Mouse (Mus musculus) midbrain, embryonic 12.5 days (tissue): ENCODE data around the gene Ice2. TPM values are rescaled to one million over a fixed set of nuclear protein-coding genes. Genes with fewer than 3 reads are reported as not detected.

Experiments
- ATAC-seq: fragments of 200-750 bp; cut with Nextera tagmentation; 2 replicates; pipeline ENCODE4 v1.8.0; 2017; ENCODE audit warnings: low read depth, moderate TSS enrichment, moderate library complexity; ENCODE audit not compliant: low FRiP score
- H3K27ac ChIP-seq: fragments of 300-500 bp; sonication (generic); replicated peaks from 2 replicates; pipeline ENCODE4 v1.5.1; 2016; ENCODE audit warnings: mild to moderate bottlenecking
- H3K27me3 ChIP-seq: fragments of 300-500 bp; sonication (generic); 2 replicates; pipeline ENCODE4 v1.6.1; 2016; ENCODE audit warnings: mild to moderate bottlenecking
- H3K36me3 ChIP-seq: fragments of 300-500 bp; sonication (generic); 2 replicates; pipeline ENCODE4 v1.6.1; 2016
- H3K4me1 ChIP-seq: fragments of 300-500 bp; sonication (generic); 2 replicates; pipeline ENCODE4 v1.6.1; 2016
- H3K4me2 ChIP-seq: fragments of 300-500 bp; sonication (generic); replicated peaks from 2 replicates; pipeline ENCODE4 v1.6.1; 2016; ENCODE audit warnings: mild to moderate bottlenecking, moderate library complexity
- H3K4me3 ChIP-seq: fragments of 300-500 bp; sonication (generic); 2 replicates; pipeline ENCODE4 v1.5.1; 2016; ENCODE audit warnings: mild to moderate bottlenecking
- H3K9ac ChIP-seq: fragments of 300-500 bp; sonication (generic); replicated peaks from 2 replicates; pipeline ENCODE4 v1.6.1; 2016; ENCODE audit warnings: mild to moderate bottlenecking, moderate library complexity
- H3K9me3 ChIP-seq: fragments of 300-500 bp; sonication (generic); 2 replicates; pipeline ENCODE4 v1.6.1; 2016; ENCODE audit warnings: mild to moderate bottlenecking
- WGBS: fragments of 180-500 bp; shearing (Covaris S2); methylation state at CpG from one replicate; pipeline ENCODE4 v1.1.7; 2016; 5-methylcytosine and 5-hydroxymethylcytosine counted together
- polyA plus RNA-seq: library from polyadenylated mRNA; unstranded; fragments of >200 nt; fragmentation: Nextera tagmentation; extraction: Ambion mirVana; gene quantifications from 2 replicates; pipeline ENCODE4 v1.2.1, GENCODE M21; 2016

Ice2 gene
- polyA plus RNA-seq, 1 experiment from 2014 or later = 18.5 TPM

DNA sequence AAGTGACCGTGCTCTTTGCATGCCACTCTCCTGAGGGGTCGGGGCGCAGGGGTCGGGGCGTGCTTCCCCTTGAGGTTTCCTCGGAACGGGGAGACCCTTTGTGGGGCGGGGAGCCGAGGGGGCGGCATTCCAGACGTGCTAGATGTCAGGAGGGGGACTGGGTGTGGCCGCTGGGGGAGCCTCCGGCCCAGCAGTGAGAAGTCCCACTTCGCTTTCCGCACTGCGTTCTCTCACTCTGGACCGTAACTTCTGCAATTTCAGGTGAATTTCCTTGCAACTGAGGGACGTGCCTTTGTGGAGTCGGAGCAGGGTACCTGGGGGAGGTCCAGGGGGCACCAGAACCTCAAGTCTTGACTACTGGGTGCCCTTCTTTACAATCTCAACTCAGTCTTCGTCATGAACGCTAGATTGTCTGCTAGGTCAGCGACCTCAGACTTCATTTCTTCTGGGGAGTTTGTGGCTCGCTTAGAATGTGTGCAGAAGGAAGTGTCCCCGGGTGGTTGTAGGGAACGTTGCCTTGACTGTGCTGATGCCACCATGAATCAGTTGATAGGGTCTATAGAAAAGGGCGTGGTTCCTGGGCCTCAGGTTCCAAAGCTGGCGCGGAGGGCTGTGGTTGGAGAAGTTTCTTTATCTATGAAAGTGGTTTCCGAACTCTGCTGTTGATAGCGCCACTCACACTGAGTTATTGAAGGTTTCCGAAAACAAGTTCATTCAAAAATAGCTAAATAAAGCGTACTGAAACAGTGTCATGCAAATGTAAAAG is 56.4 kb downstream of the Ice2 start:
- H3K4me2 ChIP-seq = peak overlapping the region; percentile 58
- no peak overlapping the region for H3K27ac ChIP-seq
- peaks cover 48% of the 10 kb centered on the region for H3K27me3 ChIP-seq
- H3K36me3 ChIP-seq = no peaks in the 10 kb centered on the region
- WGBS = 7% methylated on average over 31 of the region's 32 CpGs
- peak overlapping the region; percentile 41 for H3K4me3 ChIP-seq
- H3K9me3 ChIP-seq = no peaks in the 10 kb centered on the region
- peaks cover 22% of the 10 kb centered on the region for H3K4me1 ChIP-seq
- ATAC-seq = no peak
- peak overlapping the region; percentile 49 for H3K9ac ChIP-seq

DNA sequence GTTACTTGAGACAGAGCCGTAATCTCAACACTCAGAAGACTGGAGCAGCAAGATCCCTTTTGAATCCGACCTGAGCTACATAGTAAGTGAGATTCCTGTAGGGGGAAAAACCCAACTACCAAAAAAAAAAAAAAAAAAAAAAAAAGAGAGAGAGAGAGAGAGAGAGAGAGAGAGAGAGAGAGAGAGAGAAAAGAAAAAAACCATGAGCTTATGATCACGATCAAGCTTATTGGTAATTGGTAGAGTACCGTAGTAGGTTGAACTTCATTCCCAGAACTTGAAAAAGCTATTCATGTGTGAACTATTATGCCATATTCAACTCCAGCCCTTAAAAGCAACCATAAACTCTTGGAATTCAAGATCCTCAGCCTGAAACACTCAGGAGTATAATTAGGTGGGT is 57.0 kb downstream of the Ice2 start:
- WGBS = 57% methylated on average over 4 of the region's 4 CpGs
- no peak overlapping the region for H3K9ac ChIP-seq
- peaks cover 48% of the 10 kb centered on the region for H3K27me3 ChIP-seq
- no peak for ATAC-seq
- no peaks in the 10 kb centered on the region for H3K9me3 ChIP-seq
- peaks cover 23% of the 10 kb centered on the region for H3K4me1 ChIP-seq
- no peak overlapping the region for H3K4me3 ChIP-seq
- peak overlapping the region; percentile 58; the same call in 1 of the 2 replicates for H3K4me2 ChIP-seq
- H3K36me3 ChIP-seq = no peaks in the 10 kb centered on the region
- H3K27ac ChIP-seq = no peak overlapping the region

DNA sequence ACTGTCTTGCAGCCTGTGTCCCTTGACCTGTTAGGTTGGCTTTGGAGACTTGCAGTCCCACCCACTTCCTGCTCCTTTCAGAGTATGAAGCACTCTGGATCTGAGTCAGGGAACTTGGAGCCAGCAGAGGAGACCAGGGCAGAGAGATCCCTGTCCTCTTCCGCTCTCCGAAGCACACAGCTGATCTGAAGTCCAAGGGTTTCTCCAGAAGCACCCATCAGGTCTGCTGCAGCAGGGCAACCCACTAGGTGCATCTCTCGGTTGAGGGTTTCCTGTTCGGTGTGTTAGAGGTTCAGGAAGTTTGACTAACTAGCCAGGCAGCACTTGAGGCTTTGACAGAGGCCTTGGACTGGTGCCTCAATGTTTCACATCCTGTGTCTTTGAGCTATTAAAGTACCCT is 57.7 kb downstream of the Ice2 start:
- Histone ChIP-seq H3K4me1 (peaks cover 23% of the 10 kb centered on the region), H3K27ac (no peak overlapping the region), H3K9me3 (no peaks in the 10 kb centered on the region), H3K9ac (no peak overlapping the region), H3K4me2 (no peak overlapping the region), H3K27me3 (peaks cover 48% of the 10 kb centered on the region), H3K36me3 (no peaks in the 10 kb centered on the region), H3K4me3 (no peak overlapping the region)
- ATAC-seq = no peak
- WGBS = 83% methylated on average over 4 of the region's 4 CpGs

DNA sequence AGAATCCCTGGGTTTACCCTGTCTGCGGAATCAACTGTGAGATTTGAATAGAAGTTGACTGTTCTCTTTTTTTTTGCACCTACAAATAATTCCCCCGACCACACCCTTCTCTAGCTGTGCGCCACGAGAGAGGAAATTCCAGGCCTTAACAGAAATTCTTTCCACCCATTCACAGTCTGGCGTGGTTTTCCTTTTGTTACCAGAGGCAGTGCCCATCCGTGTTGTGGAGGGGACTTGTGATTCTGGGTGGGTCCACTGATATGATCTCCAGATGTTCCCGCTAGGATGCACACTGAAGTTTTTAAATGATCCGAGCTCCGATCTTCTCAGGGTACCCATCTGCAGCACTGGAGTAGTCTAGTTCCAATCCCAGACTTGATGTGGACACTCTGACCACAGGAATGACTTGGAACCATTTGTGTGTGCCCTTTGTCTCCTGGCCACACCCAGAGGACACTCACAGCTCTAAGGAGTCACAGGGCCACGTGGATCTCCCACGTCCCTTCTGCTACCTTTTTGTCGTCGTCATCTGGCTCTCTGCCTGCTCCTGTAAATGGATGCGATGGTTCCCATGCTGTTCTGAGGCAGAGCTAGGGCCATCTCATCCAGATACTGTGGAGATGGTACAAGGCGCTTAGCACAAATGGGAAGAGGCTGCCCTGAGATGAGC is 58.8 kb downstream of the Ice2 start:
- ATAC-seq = no peak
- no peak overlapping the region for H3K4me2 ChIP-seq
- H3K4me3 ChIP-seq = no peak overlapping the region
- no peaks in the 10 kb centered on the region for H3K9me3 ChIP-seq
- peaks cover 23% of the 10 kb centered on the region for H3K4me1 ChIP-seq
- no peak overlapping the region for H3K9ac ChIP-seq
- peaks cover 48% of the 10 kb centered on the region for H3K27me3 ChIP-seq
- WGBS = 85% methylated on average over 15 of the region's 15 CpGs
- no peaks in the 10 kb centered on the region for H3K36me3 ChIP-seq
- no peak overlapping the region for H3K27ac ChIP-seq

DNA sequence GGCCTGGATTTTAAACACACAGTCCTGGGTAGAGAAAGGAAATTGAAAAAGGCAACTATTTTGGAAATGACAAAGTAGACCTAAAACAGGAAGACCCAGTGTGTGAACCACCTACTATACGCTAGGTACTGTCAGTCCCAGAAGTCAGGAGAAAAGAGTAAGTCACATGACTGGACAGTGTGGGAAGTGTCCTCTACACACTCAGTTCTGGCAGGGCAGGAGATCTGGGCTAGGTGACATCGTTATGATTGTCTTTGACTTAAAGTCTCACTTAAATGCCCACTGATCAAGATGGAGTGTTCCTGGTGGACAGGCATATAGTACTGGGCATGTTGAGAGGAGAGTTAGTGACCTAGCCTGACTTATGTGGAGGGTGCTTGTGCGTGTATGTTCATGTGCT is 59.4 kb downstream of the Ice2 start:
- Histone ChIP-seq H3K4me2 (no peak overlapping the region), H3K36me3 (no peaks in the 10 kb centered on the region), H3K9me3 (no peaks in the 10 kb centered on the region), H3K4me3 (no peak overlapping the region), H3K27me3 (peaks cover 47% of the 10 kb centered on the region), H3K9ac (no peak overlapping the region), H3K27ac (no peak overlapping the region), H3K4me1 (peaks cover 23% of the 10 kb centered on the region)
- WGBS = 95% methylated on average over 3 of the region's 3 CpGs
- ATAC-seq = no peak

DNA sequence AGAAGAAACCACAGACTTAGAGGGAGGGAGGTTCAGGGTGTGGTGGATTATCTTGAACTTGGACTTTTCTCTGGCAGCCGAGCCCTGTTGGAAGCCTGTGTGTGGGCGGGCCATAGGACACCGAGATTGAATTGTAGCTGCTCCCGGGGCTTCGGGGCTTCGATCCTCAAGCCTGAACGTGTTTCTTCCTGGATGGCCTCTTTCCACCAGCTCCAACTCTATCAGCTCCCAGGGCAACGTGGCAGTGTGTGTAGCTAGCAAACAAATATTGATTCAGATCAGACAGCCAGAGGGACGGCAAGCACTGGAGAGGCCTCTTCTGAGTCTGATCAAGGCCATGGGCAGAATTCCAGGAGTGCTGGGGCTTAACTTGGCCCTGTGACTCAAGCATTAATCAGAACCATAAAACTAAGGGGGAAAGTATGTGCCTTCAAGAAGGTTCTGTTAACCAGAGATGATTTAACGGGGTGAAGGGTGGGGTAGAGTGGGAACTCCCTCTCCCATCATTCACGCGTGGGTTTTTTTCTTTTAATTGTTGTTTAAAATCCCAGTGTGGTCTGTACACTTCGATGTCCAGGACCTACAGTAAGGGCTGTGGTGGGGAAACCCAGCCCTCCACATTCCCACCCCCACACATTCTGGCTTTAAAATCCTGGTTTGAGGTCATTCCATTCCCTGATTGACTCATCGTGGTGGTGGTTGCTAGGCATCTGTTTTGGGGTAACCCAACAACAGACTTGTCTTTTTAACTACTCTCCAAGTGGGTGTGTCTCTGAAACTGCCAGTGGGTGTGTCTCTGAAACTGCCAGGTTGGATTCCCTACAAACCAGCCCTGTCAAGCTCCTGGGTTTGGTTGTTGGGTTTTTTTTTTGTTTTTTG is 60.3 kb downstream of the Ice2 start:
- 67% methylated on average over 14 of the region's 14 CpGs for whole genome bisulfite sequencing
- no peak for ATAC-seq
- peaks cover 23% of the 10 kb centered on the region for H3K4me1 ChIP-seq
- no peaks in the 10 kb centered on the region for H3K9me3 ChIP-seq
- H3K4me2 ChIP-seq = no peak overlapping the region
- peaks cover 39% of the 10 kb centered on the region for H3K27me3 ChIP-seq
- no peaks in the 10 kb centered on the region for H3K36me3 ChIP-seq
- no peak overlapping the region for H3K27ac ChIP-seq
- no peak overlapping the region for H3K4me3 ChIP-seq
- H3K9ac ChIP-seq = no peak overlapping the region

DNA sequence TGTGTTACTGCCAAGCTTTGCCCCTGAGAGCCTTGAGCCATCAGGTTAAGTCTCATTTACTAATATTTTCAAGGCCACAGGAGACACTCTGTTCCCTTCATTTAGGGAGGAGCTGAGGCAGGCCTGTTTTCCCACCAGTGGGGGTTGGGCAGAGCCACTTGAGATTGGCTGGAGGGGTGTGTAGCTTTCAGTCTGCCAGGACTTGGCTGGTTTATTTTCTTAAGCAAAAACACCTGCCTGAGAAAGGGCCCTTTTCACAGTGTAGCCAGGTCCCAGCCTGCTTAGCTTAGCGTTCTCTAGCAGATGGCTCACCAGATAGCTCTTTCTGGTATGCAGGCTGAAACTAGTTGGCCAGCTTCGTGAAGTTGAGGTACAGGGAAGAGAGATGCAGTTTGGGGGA is 61.3 kb downstream of the Ice2 start:
- H3K27ac ChIP-seq = no peak overlapping the region
- 70% methylated on average over 2 of the region's 2 CpGs for WGBS
- no peak for ATAC-seq
- no peak overlapping the region for H3K4me3 ChIP-seq
- H3K4me1 ChIP-seq = peaks cover 13% of the 10 kb centered on the region
- H3K9ac ChIP-seq = no peak overlapping the region
- no peaks in the 10 kb centered on the region for H3K36me3 ChIP-seq
- H3K9me3 ChIP-seq = no peaks in the 10 kb centered on the region
- H3K27me3 ChIP-seq = peaks cover 29% of the 10 kb centered on the region
- H3K4me2 ChIP-seq = no peak overlapping the region

DNA sequence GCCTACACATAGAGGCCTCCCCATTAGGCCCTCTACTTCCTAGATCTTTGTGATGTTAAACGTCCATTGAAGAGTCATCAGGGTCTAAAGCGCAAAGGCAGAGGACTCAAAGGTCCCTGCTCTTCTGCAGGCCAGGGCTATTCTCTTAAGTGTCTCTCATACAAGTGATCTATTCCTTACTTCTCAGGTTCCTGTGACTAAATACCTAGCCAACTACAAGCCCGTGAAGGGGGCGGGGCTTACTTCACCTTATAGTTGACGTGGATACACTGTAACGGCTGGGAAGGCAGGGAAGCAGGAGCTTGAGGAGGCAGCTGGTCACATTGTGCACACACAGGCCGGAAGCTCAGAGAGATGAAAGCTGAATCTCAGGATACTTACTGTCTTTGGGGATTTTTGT is 62.2 kb downstream of the Ice2 start:
- Histone ChIP-seq H3K9ac (no peak overlapping the region), H3K4me3 (no peak overlapping the region), H3K9me3 (no peaks in the 10 kb centered on the region), H3K27ac (no peak overlapping the region), H3K27me3 (peaks cover 21% of the 10 kb centered on the region), H3K4me2 (no peak overlapping the region), H3K36me3 (no peaks in the 10 kb centered on the region), H3K4me1 (peaks cover 9% of the 10 kb centered on the region)
- 92% methylated on average over 7 of the region's 7 CpGs for WGBS
- no peak for ATAC-seq

DNA sequence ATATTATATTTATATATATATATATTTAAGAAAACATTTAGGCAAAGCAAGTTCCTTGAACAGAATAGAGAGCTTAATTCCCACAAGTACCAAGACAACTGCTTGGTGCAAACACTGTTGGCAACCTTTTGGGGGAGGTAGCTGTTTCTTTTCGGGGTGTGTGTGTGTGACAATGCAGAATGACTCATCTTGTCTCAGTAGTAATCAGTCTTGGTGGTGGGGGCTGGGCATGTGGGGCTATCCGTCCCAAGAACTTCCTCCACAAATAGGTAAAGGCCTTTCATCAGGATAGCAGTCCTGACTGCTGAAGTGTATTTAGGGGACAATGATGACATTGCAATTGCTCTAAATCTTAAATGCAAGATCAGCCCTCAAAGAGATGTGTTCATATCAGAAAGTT is 65.3 kb downstream of the Ice2 start:
- no peaks in the 10 kb centered on the region for H3K9me3 ChIP-seq
- WGBS = 90% methylated on average over 2 of the region's 2 CpGs
- no peak overlapping the region for H3K4me3 ChIP-seq
- peaks cover 13% of the 10 kb centered on the region for H3K4me1 ChIP-seq
- H3K9ac ChIP-seq = no peak overlapping the region
- no peak for ATAC-seq
- no peak overlapping the region for H3K27ac ChIP-seq
- no peak overlapping the region for H3K4me2 ChIP-seq
- H3K27me3 ChIP-seq = no peaks in the 10 kb centered on the region
- H3K36me3 ChIP-seq = no peaks in the 10 kb centered on the region

DNA sequence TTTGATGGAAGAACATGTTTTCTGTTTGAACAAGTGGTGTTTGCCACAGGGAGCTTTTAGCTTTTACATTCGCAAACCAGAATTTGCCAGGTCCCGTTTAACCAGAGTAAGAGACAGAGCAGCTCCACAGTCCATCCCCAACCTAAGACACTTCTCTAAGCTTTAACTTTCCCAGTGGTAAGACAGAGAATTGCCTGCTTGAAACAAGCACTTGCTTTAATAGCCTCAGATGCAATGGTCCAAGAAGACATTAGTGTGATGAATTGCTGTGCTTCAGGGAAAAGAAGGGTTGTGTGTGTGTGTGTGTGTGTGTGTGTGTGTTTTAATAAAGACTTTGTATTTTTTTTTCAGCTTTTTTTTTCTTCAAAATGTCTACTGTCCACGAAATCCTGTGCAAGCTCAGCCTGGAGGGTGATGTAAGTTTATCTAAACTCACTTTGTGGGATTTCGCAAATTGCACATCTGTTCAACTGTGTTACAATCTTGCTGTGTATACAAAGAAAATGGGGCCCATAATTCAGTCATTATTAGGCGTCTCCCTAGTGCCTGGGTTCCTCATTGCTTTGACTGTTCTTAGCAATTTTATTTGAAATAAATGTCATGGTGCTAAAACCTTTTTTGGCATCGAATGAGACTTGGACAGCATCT is 66.5 kb downstream of the Ice2 start:
- H3K4me1 ChIP-seq = peaks cover 16% of the 10 kb centered on the region
- H3K27ac ChIP-seq = no peak overlapping the region
- no peak overlapping the region for H3K4me2 ChIP-seq
- no peak for ATAC-seq
- 88% methylated on average over 6 of the region's 6 CpGs for WGBS
- H3K9me3 ChIP-seq = no peaks in the 10 kb centered on the region
- H3K9ac ChIP-seq = no peak overlapping the region
- no peak overlapping the region for H3K4me3 ChIP-seq
- no peaks in the 10 kb centered on the region for H3K27me3 ChIP-seq
- H3K36me3 ChIP-seq = no peaks in the 10 kb centered on the region

DNA sequence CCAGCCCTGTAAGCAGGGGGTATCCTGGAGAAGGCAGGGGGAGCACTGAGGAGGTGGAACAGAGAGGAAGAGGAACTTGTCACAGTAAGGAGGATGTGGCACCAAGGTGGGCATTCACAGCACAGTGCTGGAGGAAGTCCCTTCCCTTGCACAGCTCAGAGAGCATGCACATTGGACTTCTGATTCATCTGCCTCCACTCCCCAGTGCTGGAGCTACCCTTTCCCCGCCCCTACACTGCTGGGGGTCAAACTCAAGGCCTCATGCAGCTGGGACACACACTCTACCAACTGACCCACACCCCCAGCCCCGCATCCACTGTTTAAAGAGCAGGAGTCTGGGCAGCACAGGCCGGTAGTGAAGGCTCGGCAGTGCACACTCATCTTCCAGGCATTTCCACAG is 68.4 kb downstream of the Ice2 start:
- H3K4me1 ChIP-seq = peaks cover 28% of the 10 kb centered on the region
- H3K9me3 ChIP-seq = no peaks in the 10 kb centered on the region
- no peaks in the 10 kb centered on the region for H3K27me3 ChIP-seq
- no peak for ATAC-seq
- no peak overlapping the region for H3K4me3 ChIP-seq
- H3K4me2 ChIP-seq = no peak overlapping the region
- no peak overlapping the region for H3K27ac ChIP-seq
- 75% methylated on average over 4 of the region's 4 CpGs for WGBS
- no peak overlapping the region for H3K9ac ChIP-seq
- no peaks in the 10 kb centered on the region for H3K36me3 ChIP-seq
